Comparison of ENCODE assay signal across 15 mouse cellular contexts in genomic region chr1:136401281-136401680, GRCm38 (mm10). TPM values are rescaled to one million over a fixed set of nuclear protein-coding genes. Genes with fewer than 3 reads are reported as not detected.
DNase-seq lines count a peak whose midpoint lies in the region; TF ChIP-seq lines count a peak whose summit lies in the region.
"Had no signal": no experiment of that assay in that cellular context is flagged by ENCODE, and none has a peak within 500 bp of the region (broad histone marks: within the 10 kb centered on the region; RNA-seq: fewer than 3 reads in every experiment).

No protein-coding gene starts in this region.

- 0 out of 2 replicates have a peak overlapping the region, but pooled peaks have one; percentile 5 for H3K27ac ChIP-seq in cortical plate, adult 2 months (ENCODE audit: insufficient read depth, low read length)
- H3K27ac ChIP-seq: macrophage had no signal

- no peak for TF ChIP-seq CTCF in cortical plate, adult 2 months (IDR thresholded peaks at IDR 0.05; ENCODE audit: extremely low read depth, insufficient read depth, low read length)

- H3K4me1 ChIP-seq in cortical plate, adult 2 months (ENCODE audit: control insufficient read depth, insufficient read depth, low read length) = 0 out of 2 replicates have a peak, but pooled peaks cover 1% of the 10 kb centered on the region

- H3K4me3 ChIP-seq in cortical plate, adult 2 months (ENCODE audit: insufficient read depth, low read length) = no peak overlapping the region

- TF ChIP-seq POLR2A in cortical plate, adult 2 months (IDR thresholded peaks at IDR 0.05; ENCODE audit: extremely low read depth, insufficient read depth, low read length) = 0 out of 2 replicates have a peak, but pooled peaks have one; percentile 32

- intact Hi-C loops in left cerebral cortex, postnatal 10 days (cut with DNase I) = no loop called here
- intact Hi-C loops in left cerebral cortex, postnatal 36 days (cut with DNase I) = loop anchor here (5.0 kb wide), 1 partner anchor 54 kb away; the partner anchor contains the start of gene Camsap2

- peak; percentile 46 to 63 for DNase-seq in left cerebral cortex, adult 18-20 months (ENCODE audit: low spot score in 2 of 2)
- no peak for DNase-seq in left cerebral cortex, postnatal 10 days (ENCODE audit: extremely low spot score in 1 of 2, low spot score in 2 of 2)
- DNase-seq in left cerebral cortex, postnatal 36 days (ENCODE audit: low spot score in 2 of 2) = peak; percentile 54 to 58
- no peak for DNase-seq in ovary, postnatal 10 days (ENCODE audit: low spot score)
- DNase-seq in retina, postnatal 1 day = no peak
- DNase-seq in spleen, adult 18-20 months = no peak
- DNase-seq: cerebellum, postnatal 14 days; gastrocnemius, postnatal 25 days; heart, postnatal 4 days; liver; lung, adult 18-20 months; midbrain, embryonic 14.5 days; thymus, postnatal 36 days had no signal

RNA-seq across cellular contexts. Expression of gene Ddx59, which starts 13.8 kb away (rescaled TPM):
- 10 to 100 TPM in 1 of 2 experiments, 1 to 10 TPM in 1; 9.7 to 11.8 TPM for total RNA-seq in left cerebral cortex, adult 18-20 months (2021)
- total RNA-seq in left cerebral cortex, postnatal 10 days (2021) = 10 to 100 TPM; 10.3 TPM
- 6.3 and 7.0 TPM in 2 replicates for polyA plus RNA-seq in cortical plate, adult 2 months (2012; rRNA removed)
- 10 to 100 TPM in 1 of 2 experiments, 1 to 10 TPM in 1; 9.5 to 11.5 TPM for total RNA-seq in left cerebral cortex, postnatal 36 days (2021)

RNA-seq across cellular contexts. Expression of gene Camsap2, which starts 55.4 kb away (rescaled TPM):
- 100 to 1,000 TPM; 131 to 133 TPM for total RNA-seq in left cerebral cortex, adult 18-20 months (2021)
- total RNA-seq in left cerebral cortex, postnatal 10 days (2021) = 100 to 1,000 TPM; 153 to 155 TPM
- 53.2 and 53.9 TPM in 2 replicates for polyA plus RNA-seq in cortical plate, adult 2 months (2012; rRNA removed)
- 100 to 1,000 TPM; 129 to 138 TPM for total RNA-seq in left cerebral cortex, postnatal 36 days (2021)

Comparison
In these comparisons a context has a peak if more than half of its experiments do, and no peak if none do; other contexts are left out.
1. DNase-seq: peak in left cerebral cortex, adult 18-20 months (2 of 2) and left cerebral cortex, postnatal 36 days (2 of 2); none in left cerebral cortex, postnatal 10 days (0 of 2), ovary, postnatal 10 days (single experiment), retina, postnatal 1 day (single experiment) and spleen, adult 18-20 months (0 of 2).